Mouse (Mus musculus) forelimb bud, embryonic 11.5 days (tissue): Measurements from ENCODE around the gene Gm45808.
"Not testable (repeated sequence)": the region's sequence is repeated elsewhere in the genome, so short reads cannot be mapped to it uniquely, and the experiment has no call there.

Experiments
- DNase-seq: peaks from one replicate; pipeline ENCODE4 v3.0.0-alpha.2; 2012; ENCODE audit warnings: low read depth, low spot score

Gene Gm45808

DNA sequence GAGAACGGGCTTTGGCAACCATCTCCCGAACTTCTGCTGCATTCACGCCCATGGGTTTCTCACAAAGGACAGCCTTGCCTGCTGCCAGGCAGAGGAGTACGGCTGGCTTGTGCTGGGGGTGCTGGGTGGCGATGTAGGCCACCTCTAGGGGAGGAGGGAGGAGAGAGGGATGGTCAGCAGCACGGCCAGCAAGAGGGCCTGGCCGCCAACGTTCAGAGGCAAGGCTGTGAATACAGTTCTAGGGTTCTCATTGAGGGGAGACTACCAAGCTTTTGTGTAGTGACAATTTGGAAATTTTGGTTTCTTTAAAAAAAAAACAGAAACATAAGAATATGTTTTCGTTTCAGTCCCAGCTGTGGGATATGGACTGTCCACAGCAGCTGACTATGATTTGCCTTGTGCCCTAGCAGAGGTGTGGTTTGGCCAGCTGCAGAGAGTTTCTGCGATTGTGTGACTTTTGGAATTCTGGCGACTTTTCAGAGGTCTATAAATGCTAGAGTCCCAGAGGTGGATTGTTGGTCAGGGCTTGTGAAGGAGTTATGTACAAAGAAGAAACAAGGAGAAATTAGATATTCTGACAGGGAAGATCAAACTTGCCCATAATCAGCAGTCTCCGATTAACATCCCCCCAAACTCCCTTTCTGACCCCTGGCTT is at the start of gene Gm45808:
Gene Gm45808 (minus strand): TSS at position 51 of the 655 bp plus-strand sequence.
- DNase-seq: no peak

DNA sequence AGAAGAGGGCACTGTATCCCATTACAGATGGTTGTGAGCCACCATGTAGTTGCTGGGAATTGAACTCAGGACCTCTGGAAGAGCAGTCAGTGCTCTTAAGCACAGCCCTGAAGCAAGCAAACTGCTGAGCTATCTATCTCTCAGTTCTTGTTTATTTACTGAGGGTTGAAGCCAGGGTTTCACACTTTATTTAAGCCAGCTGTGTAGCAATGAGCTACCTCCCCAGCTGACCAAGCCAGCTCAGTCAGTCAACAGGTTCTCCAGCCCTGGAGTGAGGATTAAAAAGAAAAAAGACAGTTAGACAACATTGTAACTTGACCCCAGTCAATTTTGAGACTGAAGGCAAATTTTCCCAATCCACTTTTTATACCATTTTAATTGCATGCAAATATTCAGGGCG is 49.1 kb upstream of the Gm45808 start:
- DNase-seq: no peak

DNA sequence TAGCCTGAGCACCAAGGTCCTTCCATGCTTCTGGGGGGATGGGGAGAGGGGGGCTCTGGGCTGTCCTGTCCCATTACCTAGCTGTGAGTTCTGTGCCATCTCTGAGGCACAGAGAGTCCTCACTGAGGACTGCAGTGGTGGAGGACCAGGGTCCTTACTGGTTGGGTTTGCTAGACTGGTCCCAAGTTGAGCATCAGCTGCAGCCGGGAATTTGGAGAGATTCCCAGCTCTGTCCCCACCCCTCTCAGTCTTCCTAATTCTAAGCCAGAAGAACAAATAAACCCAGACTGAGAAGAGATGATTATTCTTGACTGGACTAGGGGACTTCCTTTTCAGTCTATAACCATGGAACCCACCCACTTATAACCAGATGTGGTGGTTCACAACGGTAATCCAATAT is 44.0 kb upstream of the Gm45808 start:
- DNase-seq: no peak

DNA sequence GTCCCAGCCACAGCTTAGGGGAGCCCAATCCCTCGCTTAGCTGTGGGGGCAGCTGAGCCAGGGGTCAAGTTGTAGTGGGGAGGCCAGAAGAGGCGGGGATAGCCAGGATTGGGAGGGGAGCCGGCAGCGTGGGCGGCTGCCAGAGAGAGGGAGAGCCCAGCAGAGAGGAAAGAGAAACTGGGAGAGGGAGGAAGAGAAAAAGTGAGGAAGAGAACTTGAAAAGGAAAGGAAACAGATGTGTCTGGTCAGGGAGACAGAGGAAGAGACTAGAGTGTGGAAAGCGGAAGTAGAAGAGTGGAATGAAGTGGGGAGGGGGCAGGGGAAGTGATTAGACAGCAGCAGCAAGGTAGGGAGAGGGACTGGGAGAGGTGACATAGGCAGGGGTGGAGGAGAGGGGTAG is 42.9 kb upstream of the Gm45808 start:
- DNase-seq: no peak

- DNase-seq: not testable (repeated sequence)
Measured at GRCm38 (mm10) chr7:45527169-45527568, 40.6 kb upstream of the Gm45808 start.

GRCm38 (mm10) chr7:45526474-45527120 is 40.0 kb upstream of the Gm45808 start:
- no peak for DNase-seq

- peak; percentile 97 for DNase-seq
Measured at GRCm38 (mm10) chr7:45525809-45526473, 39.3 kb upstream of the Gm45808 start, which contains the start of the genes Ppp1r15a and Plekha4. Ppp1r15a (minus strand) TSS chr7:45526268. Plekha4 (plus strand) TSS chr7:45526330.

GRCm38 (mm10) chr7:45524841-45525621 is 38.4 kb upstream of the Gm45808 start:
- no peak for DNase-seq

DNA sequence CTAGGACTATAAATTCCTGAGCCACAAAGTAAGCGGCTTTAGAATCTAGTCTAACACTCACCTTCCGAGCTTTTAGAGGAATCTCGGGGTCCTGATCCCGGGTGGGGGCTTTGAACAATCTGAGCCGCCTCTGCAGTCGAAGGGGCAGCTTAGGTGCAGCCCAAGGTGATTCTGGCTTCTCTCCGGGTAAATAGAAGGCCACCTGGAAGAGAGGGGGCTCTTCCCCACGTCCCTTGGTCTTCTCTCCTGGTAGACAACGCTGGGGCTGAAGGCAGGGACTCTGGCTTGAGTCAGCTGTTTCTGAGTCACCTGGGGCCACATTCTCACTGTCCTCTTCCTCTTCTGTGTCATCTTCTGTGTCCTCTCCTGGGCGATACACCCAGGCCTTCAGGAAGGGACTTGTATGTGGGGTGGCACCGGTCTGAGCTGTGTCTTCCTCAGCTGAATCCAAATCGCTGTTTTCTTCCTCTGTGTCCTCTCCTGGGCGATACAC is 37.1 kb upstream of the Gm45808 start:
- DNase-seq: no peak

DNA sequence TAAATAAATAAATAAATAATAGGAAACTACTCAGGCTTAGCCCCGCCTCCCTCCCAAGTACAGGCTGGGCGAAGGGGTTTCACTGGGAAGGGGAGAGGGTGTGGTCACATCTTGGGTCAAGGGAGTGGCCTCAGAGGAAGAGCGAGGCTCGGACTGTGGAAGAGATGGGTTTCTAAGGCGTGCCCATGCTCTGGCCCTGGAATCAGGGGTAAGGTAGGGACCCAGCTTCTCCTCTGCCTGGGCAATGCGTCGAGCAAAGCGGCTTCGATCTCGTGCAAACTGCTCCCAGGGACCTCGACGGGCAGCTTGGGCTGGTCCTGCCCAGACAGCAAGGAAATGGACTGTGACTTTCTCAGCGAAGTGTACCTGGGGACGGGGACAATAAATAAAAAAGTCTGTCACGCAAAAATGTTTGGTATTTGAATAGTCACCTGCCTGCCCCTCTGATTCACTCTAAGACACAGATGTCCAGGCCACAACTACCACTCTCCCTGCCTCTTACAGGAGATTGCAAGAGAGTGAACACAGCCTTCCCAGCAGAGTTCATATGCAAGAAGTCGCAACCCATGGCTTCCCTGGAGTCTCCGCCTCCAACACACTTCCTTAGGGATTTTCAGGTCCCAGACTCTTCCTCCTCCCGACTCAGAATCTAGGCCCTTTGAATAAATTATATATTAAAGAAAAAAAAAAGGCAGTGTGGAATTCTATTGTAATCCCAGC is 36.5 kb upstream of the Gm45808 start:
- no peak for DNase-seq

- DNase-seq: no peak
Measured at GRCm38 (mm10) chr7:45522194-45522752, 35.7 kb upstream of the Gm45808 start.

- DNase-seq: peak; percentile 89
Measured at GRCm38 (mm10) chr7:45521728-45522184, 35.1 kb upstream of the Gm45808 start.

DNA sequence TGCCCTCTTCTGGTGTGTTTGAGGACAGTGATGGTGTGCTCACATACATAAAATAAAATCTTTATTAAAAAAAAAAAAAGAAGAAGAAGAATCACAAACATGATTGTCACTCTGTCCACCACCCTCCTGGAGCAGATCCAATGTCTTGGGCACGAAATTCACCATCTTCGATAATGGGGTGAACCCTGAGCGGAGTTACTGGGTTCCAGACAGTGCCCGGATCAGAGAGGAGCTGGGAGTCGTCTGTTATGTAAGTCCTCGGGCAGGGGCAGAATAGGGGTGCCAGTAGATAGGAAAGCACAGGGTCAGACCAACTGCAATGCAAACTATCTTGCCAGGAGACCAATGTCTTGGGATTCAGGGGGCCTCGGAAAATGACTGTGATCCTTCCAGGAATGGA is 34.0 kb upstream of the Gm45808 start:
- no peak for DNase-seq

GRCm38 (mm10) chr7:45519345-45520120 is 32.9 kb upstream of the Gm45808 start:
- DNase-seq: no peak

GRCm38 (mm10) chr7:45518618-45519017 is 32.0 kb upstream of the Gm45808 start:
- no peak for DNase-seq

DNA sequence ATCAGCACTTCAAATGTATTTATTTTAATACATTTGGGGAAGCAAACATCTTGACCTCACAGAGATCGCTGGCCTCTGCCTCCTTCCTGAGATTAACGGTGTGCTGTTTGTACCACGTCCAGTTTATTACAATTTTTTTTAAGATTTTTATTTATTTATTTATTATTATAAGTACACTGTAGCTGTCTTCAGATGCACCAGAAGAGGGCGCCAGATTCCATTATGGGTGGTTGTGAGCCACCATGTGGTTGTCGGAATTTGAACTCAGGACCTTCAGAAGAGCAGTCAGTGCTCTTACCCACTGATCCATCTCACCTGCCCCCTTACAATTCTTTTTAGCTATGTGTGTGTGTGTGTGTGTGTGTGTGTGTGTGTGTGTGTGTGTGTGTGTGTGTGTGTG is 30.2 kb upstream of the Gm45808 start:
- DNase-seq: not testable (repeated sequence)

DNA sequence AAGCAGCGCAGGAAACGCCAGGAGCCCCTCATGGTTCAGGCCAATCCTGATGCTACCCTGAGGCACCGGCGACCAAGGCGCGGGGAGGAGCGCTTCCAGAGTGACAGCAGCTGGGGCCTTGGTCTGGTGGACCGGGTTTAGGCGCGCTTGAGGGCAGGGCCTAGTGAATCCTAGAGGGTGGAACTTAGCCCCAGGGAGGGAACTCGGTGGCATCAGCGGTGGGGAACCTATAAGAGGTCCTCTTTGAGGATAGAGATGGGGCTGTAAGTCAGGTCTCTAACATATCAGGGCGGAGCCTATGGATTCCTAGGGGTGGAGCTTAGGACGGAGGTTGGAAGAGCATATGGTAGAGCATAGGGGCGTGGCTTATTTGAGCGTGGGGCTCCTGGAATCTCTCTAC is 28.8 kb upstream of the Gm45808 start:
- no peak for DNase-seq

DNA sequence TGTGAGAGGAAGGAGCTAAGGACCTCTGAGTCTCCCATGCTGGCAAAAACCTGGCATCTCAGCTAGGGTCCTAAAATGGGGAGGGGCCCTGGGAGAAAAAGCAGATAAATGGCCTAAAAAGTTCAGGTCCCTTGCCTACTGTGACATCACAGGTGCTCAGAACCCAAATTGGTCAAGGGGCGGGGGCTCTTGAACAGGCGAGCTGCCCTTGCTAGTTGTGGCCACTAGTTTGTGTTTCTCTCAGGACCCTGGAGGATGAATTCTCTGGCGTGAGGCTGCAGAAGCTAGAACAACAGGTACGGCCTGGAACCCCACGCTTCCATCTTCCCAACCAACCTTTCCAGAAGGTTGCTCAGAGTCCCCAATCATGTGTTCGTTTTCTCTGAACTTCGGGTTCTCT is 27.8 kb upstream of the Gm45808 start:
- no peak for DNase-seq

DNA sequence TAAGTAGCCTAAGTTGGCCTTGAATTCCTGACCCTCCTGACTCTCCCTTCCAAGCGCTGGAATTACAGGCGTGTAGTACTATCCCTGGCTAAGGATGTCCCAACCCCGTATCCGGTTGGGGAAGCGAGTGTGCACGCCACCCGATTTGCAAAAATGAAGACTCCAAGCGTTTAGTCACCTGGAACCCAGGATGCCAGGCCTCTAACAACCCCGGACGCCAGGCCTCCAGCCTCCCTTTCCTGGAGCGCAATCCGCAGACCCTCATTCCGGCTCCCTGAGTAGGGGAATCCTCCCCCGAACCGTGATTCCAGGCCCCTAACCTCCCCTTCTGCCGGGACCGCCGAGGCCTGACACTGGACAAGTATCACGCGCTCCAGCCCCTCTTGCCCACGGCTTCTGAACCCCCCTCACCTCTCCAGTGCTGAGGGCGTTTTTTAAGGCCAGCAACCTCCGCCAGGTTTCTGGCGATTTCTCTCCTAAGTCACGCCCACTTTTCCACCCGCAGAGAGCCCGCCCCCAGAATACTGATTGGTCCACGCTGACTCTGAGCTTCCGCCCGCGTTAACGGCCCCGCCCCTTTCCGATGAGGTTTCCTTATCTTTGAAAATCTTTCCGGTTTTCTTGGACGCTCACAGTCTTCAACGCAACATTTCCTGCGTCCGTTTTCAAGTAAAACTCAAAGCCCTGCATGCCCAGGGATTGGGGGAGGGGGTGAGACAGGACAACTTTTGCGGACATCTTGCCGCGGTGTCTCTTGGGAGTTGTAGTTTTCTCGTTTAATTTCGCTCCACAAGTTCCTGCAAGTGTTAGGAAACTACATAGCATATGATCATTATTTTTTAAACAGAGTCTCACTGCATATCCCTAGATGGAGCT is 23.5 kb upstream of the Gm45808 start, which contains the start of gene Nucb1:
Gene Nucb1 (minus strand): TSS at position 495 of the 876 bp plus-strand sequence.
- peak; percentile 91 for DNase-seq
